Mouse (Mus musculus): ENCODE measurements around the gene Atrnl1.

DNA sequence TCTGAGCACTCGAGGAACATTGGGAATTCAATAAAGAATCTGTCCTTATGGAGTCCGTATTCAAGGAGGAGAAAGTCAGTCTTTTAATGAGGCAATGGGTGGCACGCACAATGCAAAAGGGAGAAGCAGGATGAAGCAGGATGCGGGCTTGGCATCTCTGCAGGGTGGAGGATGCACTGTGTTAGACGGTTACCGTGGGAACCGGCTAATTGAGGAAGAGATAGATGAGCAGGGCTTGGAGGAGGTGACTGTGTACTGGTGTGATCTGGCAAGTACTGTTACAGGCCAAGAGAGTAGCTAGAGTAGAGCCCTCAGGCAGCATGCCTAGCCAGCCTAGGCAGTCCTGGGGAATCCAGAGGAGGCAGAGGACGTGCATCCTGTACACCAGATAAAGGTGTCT, 330.7 kb downstream of the Atrnl1 start:
- no peak for TF ChIP-seq POLR2A (IDR thresholded peaks at IDR 0.05; ENCODE audit: borderline replicate concordance, control insufficient read depth, low read depth, low read length)
- no peak for TF ChIP-seq CTCF (IDR thresholded peaks at IDR 0.05; ENCODE audit: control insufficient read depth, insufficient read depth, low read length)

Measured in bone marrow, adult 2 months (tissue).